Mouse (Mus musculus): Measurements from ENCODE around the gene S1pr3.

- no peak for TF ChIP-seq CTCF (IDR thresholded peaks at IDR 0.05; ENCODE audit: control insufficient read depth, insufficient read depth, low read length)
- no peak for TF ChIP-seq POLR2A (IDR thresholded peaks at IDR 0.05; ENCODE audit: borderline replicate concordance, control insufficient read depth, low read depth, low read length)
These were observed 1.6 kb downstream of the S1pr3 start for GRCm38 (mm10) chr13:51409936-51410481.
